Mouse (Mus musculus) ES-E14 (cell line): ENCODE measurements around the gene Kcnab1. TPM values are rescaled to one million over a fixed set of nuclear protein-coding genes. Genes with fewer than 3 reads are reported as not detected.
A peak's percentile ranks its signal among the peaks of the same experiment; 100 is the strongest.

Experiments
- DNase-seq: peaks from one replicate; pipeline ENCODE4 v3.0.0-alpha.2; 2013; ENCODE audit warnings: low read depth, low spot score
- H3K27ac ChIP-seq: 2 replicates; pipeline ENCODE4 v1.5.1; 2012; ENCODE audit warnings: low read depth, mild to moderate bottlenecking, low read length, moderate library complexity, mixed read lengths; ENCODE audit not compliant: poor library complexity, insufficient read depth, severe bottlenecking
- H3K36me3 ChIP-seq: 2 replicates; pipeline ENCODE4 v1.6.1; 2012; ENCODE audit warnings: mild to moderate bottlenecking, low read length, moderate library complexity, mixed read lengths; ENCODE audit not compliant: control insufficient read depth, poor library complexity, insufficient read depth, severe bottlenecking
- H3K4me1 ChIP-seq, 2 experiments: fragments of 150-350 bp in 1 of 2; sonication (generic) in 1 of 2; 2 replicates each; pipeline ENCODE4 v1.6.1; 2012; ENCODE audit warnings: low read length in 2 of 2, mild to moderate bottlenecking in 1 of 2, mixed read lengths in 1 of 2; ENCODE audit not compliant: control insufficient read depth in 2 of 2, insufficient read depth in 2 of 2, poor library complexity in 1 of 2
- H3K4me3 ChIP-seq, 2 experiments: fragments of 150-350 bp in 1 of 2; sonication (generic) in 1 of 2; 2 replicates each; pipeline ENCODE4 v1.5.1; 2012; ENCODE audit warnings: low read length in 2 of 2, low read depth in 1 of 2, mild to moderate bottlenecking in 1 of 2, mixed read lengths in 1 of 2; ENCODE audit not compliant: insufficient read depth in 1 of 2, poor library complexity in 1 of 2, severe bottlenecking in 1 of 2
- H3K9ac ChIP-seq: 2 replicates; pipeline ENCODE4 v1.6.1; 2012; ENCODE audit warnings: low read depth, mild to moderate bottlenecking, low read length, mixed read lengths; ENCODE audit not compliant: poor library complexity, insufficient read depth, severe bottlenecking
- H3K9me3 ChIP-seq: fragments of 150-350 bp; sonication (generic); 2 replicates; pipeline ENCODE4 v1.6.1; 2012; ENCODE audit warnings: low read depth, mild to moderate bottlenecking, low read length; ENCODE audit not compliant: control insufficient read depth, insufficient read depth
- CHD2 ChIP-seq: IDR thresholded peaks from 2 replicates; pipeline ENCODE4 v1.6.1; 2014; ENCODE audit warnings: mild to moderate bottlenecking, low read depth, low read length, inconsistent platforms
- HCFC1 ChIP-seq: IDR thresholded peaks from 2 replicates; pipeline ENCODE4 v1.6.1; 2012; ENCODE audit warnings: low read length, inconsistent platforms, borderline replicate concordance; ENCODE audit not compliant: insufficient read depth
- MAFK ChIP-seq: IDR thresholded peaks from 2 replicates; pipeline ENCODE4 v1.6.1; 2014; ENCODE audit warnings: mild to moderate bottlenecking, low read depth, low read length, inconsistent platforms; ENCODE audit not compliant: insufficient read depth
- ZC3H11A ChIP-seq: IDR thresholded peaks from 2 replicates; pipeline ENCODE4 v1.6.1; 2012; ENCODE audit warnings: low read depth, mild to moderate bottlenecking, inconsistent platforms, low read length, borderline replicate concordance
- ZNF384 ChIP-seq: IDR thresholded peaks from 2 replicates; pipeline ENCODE4 v1.6.1; 2012; ENCODE audit warnings: low read depth, low read length, inconsistent platforms
- in situ Hi-C, 2 experiments: fragments of 600-800 bp; cut with MboI; formaldehyde crosslinking; loops; one replicate each; pipeline ENCODE4 v1.15.1; 2025; ENCODE audit warnings: low sequenced_read_pairs in 2 of 2, inconsistent platforms in 1 of 2; ENCODE audit not compliant: unreplicated experiment in 2 of 2
- total RNA-seq: library from RNA; depleted of rRNA; stranded (reverse); fragments of 300-350 nt; gene quantifications from 2 replicates; pipeline ENCODE4 v1.2.3, GENCODE M21; 2012

Gene Kcnab1
- total RNA-seq, 1 experiment = 0.45 TPM

DNA sequence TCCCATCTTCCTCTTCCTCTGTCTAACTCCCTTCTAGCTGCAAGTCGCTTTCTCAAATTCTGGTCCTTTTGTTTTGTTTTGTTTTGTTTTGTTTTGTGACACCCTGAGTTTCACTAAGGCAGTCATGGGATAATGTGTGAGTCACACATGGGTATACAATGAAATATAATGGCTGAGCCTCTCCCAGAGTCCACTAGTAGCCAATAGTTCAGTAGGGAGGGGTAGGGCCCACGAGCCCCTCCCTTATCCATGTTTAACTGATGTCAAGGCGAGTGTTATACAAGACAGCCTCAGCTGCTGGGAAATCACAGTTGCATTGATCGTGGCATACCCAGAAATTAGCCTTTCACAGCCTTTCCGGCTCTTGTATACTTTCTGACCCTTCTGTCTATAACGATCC lies 206.7 kb downstream of the Kcnab1 start:
- H3K4me1 ChIP-seq = no peaks in the 10 kb centered on the region
- in situ Hi-C loops = no loop called here
- no peaks in the 10 kb centered on the region for H3K36me3 ChIP-seq
- no peak for DNase-seq
- H3K4me3 ChIP-seq = no peak overlapping the region
- TF ChIP-seq HCFC1 (no peak), ZNF384 (no peak), CHD2 (no peak), ZC3H11A (no peak), MAFK (no peak)
- H3K27ac ChIP-seq = no peak overlapping the region
- H3K9me3 ChIP-seq = no peaks in the 10 kb centered on the region
- no peak overlapping the region for H3K9ac ChIP-seq

DNA sequence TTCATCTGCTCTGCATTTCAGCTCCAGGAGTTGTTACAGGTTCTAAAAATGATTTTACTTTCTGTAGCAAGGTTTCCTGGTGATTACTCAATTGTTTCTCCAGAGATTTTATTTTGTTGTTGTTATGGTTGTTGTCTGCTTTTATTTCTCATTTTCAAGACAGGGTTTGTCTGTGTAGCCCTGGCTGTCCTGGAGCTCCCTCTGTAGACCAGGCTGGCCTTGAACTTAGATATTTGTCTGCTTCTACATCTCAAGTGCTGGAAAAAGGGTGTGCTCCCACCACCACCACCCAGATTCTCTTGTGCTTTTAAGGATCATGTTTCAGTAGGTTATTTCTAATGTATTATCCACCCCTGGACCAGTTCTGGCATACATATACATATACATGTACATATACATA lies 207.6 kb downstream of the Kcnab1 start:
- in situ Hi-C loops = no loop called here
- no peak overlapping the region for H3K9ac ChIP-seq
- H3K4me1 ChIP-seq = no peaks in the 10 kb centered on the region
- TF ChIP-seq ZNF384 (no peak), ZC3H11A (no peak), CHD2 (no peak), HCFC1 (no peak), MAFK (no peak)
- H3K4me3 ChIP-seq = no peak overlapping the region
- H3K36me3 ChIP-seq = no peaks in the 10 kb centered on the region
- no peaks in the 10 kb centered on the region for H3K9me3 ChIP-seq
- no peak overlapping the region for H3K27ac ChIP-seq
- no peak for DNase-seq

DNA sequence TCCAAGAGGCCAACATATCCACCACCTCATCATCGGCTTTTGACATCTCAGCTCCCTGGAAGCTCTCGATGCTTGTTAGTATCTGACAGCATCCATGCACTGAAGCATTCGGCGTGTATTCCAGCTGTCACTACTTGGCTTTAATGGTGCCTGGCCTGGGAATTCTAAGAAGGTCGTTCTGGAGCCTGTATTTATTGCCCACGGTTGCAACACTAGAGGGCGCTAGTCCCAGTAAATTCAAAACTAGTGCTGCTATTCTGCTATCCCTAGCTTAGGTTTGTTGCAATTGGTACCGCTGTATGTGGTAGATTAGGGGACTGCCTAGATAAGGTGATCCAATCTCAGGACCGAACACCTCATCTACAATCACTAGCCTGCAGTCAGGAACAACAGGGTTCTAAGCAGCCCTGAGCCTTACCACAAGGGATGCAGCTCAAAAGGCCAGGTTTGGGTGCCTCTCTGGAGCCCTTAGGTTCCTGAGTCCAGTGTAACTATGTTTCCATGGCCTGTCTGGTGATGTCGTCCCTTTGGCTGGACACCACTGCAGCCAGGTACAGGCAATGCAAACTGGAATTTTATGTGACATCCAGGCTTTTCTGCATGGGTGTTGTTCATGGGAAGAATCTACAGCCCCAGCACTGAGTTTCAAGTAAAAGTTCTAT lies 208.8 kb downstream of the Kcnab1 start:
- no peaks in the 10 kb centered on the region for H3K9me3 ChIP-seq
- no peaks in the 10 kb centered on the region for H3K4me1 ChIP-seq
- no peak overlapping the region for H3K27ac ChIP-seq
- peak; percentile 43; the same call in 1 of the 2 replicates for TF ChIP-seq ZC3H11A
- TF ChIP-seq CHD2 = no peak
- DNase-seq = peak; percentile 47
- H3K36me3 ChIP-seq = no peaks in the 10 kb centered on the region
- no peak overlapping the region for H3K9ac ChIP-seq
- in situ Hi-C loops = no loop called here
- no peak overlapping the region for H3K4me3 ChIP-seq

DNA sequence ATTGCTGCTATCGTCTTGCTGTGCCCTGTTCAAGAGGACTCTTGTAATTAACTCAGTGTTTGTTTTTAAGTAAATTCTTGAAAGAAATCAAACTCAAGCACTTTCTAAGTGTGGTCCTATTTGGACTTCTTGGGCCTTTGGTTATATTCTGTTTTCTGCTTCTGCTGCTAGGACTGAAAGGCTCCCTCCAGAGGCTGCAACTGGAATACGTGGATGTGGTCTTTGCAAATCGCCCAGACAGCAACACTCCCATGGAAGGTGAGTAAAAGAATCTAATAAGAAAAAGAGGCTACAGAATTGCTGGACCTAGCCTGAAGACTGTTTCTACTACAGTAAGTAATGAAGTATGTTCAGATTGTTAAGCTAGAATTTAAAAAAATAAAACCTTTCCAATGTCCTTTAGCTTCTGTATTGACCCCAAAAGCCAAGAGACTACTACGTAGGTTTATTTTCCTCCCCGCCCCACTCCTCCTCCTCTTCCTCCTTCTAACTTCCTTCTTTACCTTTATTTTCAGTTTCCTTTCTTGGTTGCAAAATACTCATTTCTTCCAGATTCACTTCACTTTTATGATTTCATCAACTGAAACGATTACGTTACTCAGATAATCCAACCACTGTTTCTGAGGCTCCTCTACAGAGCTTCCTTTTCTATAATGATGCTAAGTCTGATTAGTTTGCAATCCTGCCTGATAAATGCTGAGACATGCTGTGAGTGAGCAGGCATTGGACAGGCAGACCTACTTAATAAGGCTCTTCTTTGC lies 210.2 kb downstream of the Kcnab1 start:
- TF ChIP-seq CHD2 = no peak
- no peak for TF ChIP-seq HCFC1
- TF ChIP-seq MAFK = no peak
- no peak for TF ChIP-seq ZNF384
- TF ChIP-seq ZC3H11A = no peak
- in situ Hi-C loops = no loop called here
- no peak for DNase-seq

DNA sequence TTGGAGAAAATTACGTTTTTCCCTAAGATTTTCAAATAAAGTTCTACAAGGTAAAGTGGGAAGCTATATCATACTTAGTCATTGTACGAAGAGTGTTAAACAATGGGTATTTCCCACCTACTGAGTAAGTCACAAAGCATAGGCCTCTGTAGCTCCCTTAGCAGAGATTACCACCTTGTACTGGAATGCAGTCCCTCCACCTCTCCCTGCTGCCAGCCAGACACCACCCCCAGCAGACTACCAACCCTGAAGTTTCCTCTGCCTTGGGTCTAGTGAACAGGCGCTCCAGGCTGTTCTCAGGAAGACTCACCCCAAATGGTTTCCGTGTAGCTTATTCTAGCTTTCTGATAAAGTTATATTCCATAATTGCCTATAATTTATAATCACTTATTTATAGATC lies 211.8 kb downstream of the Kcnab1 start:
- Histone ChIP-seq H3K4me3 (no peak overlapping the region), H3K9ac (no peak overlapping the region), H3K9me3 (no peaks in the 10 kb centered on the region), H3K27ac (no peak overlapping the region), H3K36me3 (no peaks in the 10 kb centered on the region), H3K4me1 (no peaks in the 10 kb centered on the region)
- no peak for DNase-seq
- TF ChIP-seq HCFC1 (no peak), ZNF384 (no peak)
- in situ Hi-C loops = no loop called here

More for the DNA sequence above, 210.2 kb downstream of the Kcnab1 start:
- Histone ChIP-seq H3K4me1 (no peaks in the 10 kb centered on the region), H3K9ac (no peak overlapping the region), H3K9me3 (no peaks in the 10 kb centered on the region), H3K36me3 (no peaks in the 10 kb centered on the region), H3K27ac (no peak overlapping the region), H3K4me3 (no peak overlapping the region)
